ENCODE assay signal across 17 mouse cellular contexts in genomic region chr4:148071508-148071907, GRCm38 (mm10). TPM values are rescaled to one million over a fixed set of nuclear protein-coding genes. Genes with fewer than 3 reads are reported as not detected.
DNase-seq lines count a peak whose midpoint lies in the region; ATAC-seq and TF ChIP-seq lines count a peak whose summit lies in the region.
"Had no signal": no experiment of that assay in that cellular context is flagged by ENCODE, and none has a peak within 500 bp of the region (broad histone marks: within the 10 kb centered on the region; RNA-seq: fewer than 3 reads in every experiment).

No protein-coding gene starts in this region.

- H3K4me3 ChIP-seq in heart, postnatal 0 days (ENCODE audit: low read depth, low read length) = no peak overlapping the region
- H3K4me3 ChIP-seq in liver, adult 2 months (ENCODE audit: insufficient read depth, low read depth, low read length) = no peak overlapping the region
- H3K4me3 ChIP-seq in liver, embryonic 12.5 days = no peak overlapping the region
- no peak overlapping the region for H3K4me3 ChIP-seq in stomach, postnatal 0 days (ENCODE audit: low read depth, low read length)
- H3K4me3 ChIP-seq: embryonic facial prominence, embryonic 12.5 days; intestine, embryonic 15.5 days; liver, embryonic 15.5 days; midbrain, embryonic 10.5 days; neural tube, embryonic 15.5 days had no signal

- 58% methylated on average over 5 of the region's 5 CpGs for WGBS in heart, postnatal 0 days
- WGBS in liver, adult 2 months = 64% methylated on average over 5 of the region's 5 CpGs
- WGBS in liver, embryonic 12.5 days (ENCODE audit: insufficient replicate concordance) = 61% methylated on average over 5 of the region's 5 CpGs
- 60% methylated on average over 5 of the region's 5 CpGs for WGBS in stomach, postnatal 0 days

- H3K4me2 ChIP-seq in heart, postnatal 0 days (ENCODE audit: low read depth, low read length) = no peak overlapping the region
- H3K4me2 ChIP-seq in liver, embryonic 12.5 days = no peak overlapping the region
- no peak overlapping the region for H3K4me2 ChIP-seq in stomach, postnatal 0 days (replicated peaks; ENCODE audit: low read depth)
- H3K4me2 ChIP-seq: embryonic facial prominence, embryonic 12.5 days; intestine, embryonic 15.5 days; liver, embryonic 15.5 days; neural tube, embryonic 15.5 days had no signal

- TF ChIP-seq CTCF in heart, postnatal 0 days (IDR thresholded peaks at IDR 0.05; ENCODE audit: low read depth) = no peak
- TF ChIP-seq CTCF in liver, adult 2 months (IDR thresholded peaks at IDR 0.05; ENCODE audit: low read depth, low read length) = no peak
- TF ChIP-seq CTCF in stomach, postnatal 0 days (IDR thresholded peaks at IDR 0.05; ENCODE audit: low read depth) = no peak

- H3K9ac ChIP-seq in heart, postnatal 0 days (replicated peaks; ENCODE audit: low read depth, low read length) = no peak overlapping the region
- no peak overlapping the region for H3K9ac ChIP-seq in liver, adult 2 months (ENCODE audit: low read depth, low read length)
- no peak overlapping the region for H3K9ac ChIP-seq in liver, embryonic 12.5 days
- H3K9ac ChIP-seq in stomach, postnatal 0 days (ENCODE audit: low read length) = no peak overlapping the region
- H3K9ac ChIP-seq: embryonic facial prominence, embryonic 12.5 days; intestine, embryonic 15.5 days; liver, embryonic 15.5 days; neural tube, embryonic 15.5 days had no signal

- H3K9me3 ChIP-seq in heart, postnatal 0 days (replicated peaks; ENCODE audit: control insufficient read depth, low read length) = no peaks in the 10 kb centered on the region
- H3K9me3 ChIP-seq in liver, embryonic 12.5 days (replicated peaks) = no peaks in the 10 kb centered on the region
- H3K9me3 ChIP-seq in stomach, postnatal 0 days (ENCODE audit: control insufficient read depth, low read length) = no peaks in the 10 kb centered on the region
- H3K9me3 ChIP-seq: embryonic facial prominence, embryonic 12.5 days; intestine, embryonic 15.5 days; liver, embryonic 15.5 days; midbrain, embryonic 10.5 days; neural tube, embryonic 15.5 days had no signal

- no peak for TF ChIP-seq POLR2A in liver, adult 2 months (IDR thresholded peaks at IDR 0.05; ENCODE audit: extremely low read depth, insufficient read depth, low read length)

- DNase-seq in adrenal gland, postnatal 14 days = peak; percentile 64
- DNase-seq in adrenal gland, postnatal 36 days = no peak
- DNase-seq in heart, postnatal 0 days (ENCODE audit: low spot score) = no peak
- DNase-seq in heart, postnatal 25 days (ENCODE audit: low spot score) = no peak
- peak; percentile 48 for DNase-seq in liver, adult 2 months (ENCODE audit: extremely low read depth, low read depth, low spot score)
- no peak for DNase-seq in stomach, postnatal 0 days (ENCODE audit: low spot score)
- no peak for DNase-seq in layer of hippocampus, adult 18-20 months (ENCODE audit: low spot score in 2 of 2)
- DNase-seq: cerebellum, adult 11 months; layer of hippocampus, adult 9-11 months; thymus, postnatal 25 days had no signal

- H3K79me2 ChIP-seq in liver, adult 2 months (ENCODE audit: control insufficient read depth, insufficient read depth, low read length) = no peaks in the 10 kb centered on the region

- intact Hi-C loops in heart, postnatal 25 days (cut with DNase I) = no loop called here

- H3K27me3 ChIP-seq in heart, postnatal 0 days (ENCODE audit: control insufficient read depth, insufficient read depth, low read length) = no peaks in the 10 kb centered on the region
- H3K27me3 ChIP-seq in liver, adult 2 months (ENCODE audit: control insufficient read depth, insufficient read depth, low read length) = no peaks in the 10 kb centered on the region
- H3K27me3 ChIP-seq in liver, embryonic 12.5 days (replicated peaks) = peaks cover 3% of the 10 kb centered on the region; the same call in 1 of the 2 replicates
- H3K27me3 ChIP-seq in stomach, postnatal 0 days (ENCODE audit: control insufficient read depth, insufficient read depth, low read length) = no peaks in the 10 kb centered on the region
- H3K27me3 ChIP-seq: embryonic facial prominence, embryonic 12.5 days; intestine, embryonic 15.5 days; liver, embryonic 15.5 days; neural tube, embryonic 15.5 days had no signal

- H3K36me3 ChIP-seq in heart, postnatal 0 days (replicated peaks; ENCODE audit: control insufficient read depth, insufficient read depth, low read length) = no peaks in the 10 kb centered on the region
- H3K36me3 ChIP-seq in liver, adult 2 months (ENCODE audit: control insufficient read depth, insufficient read depth, low read length) = no peaks in the 10 kb centered on the region
- no peaks in the 10 kb centered on the region for H3K36me3 ChIP-seq in liver, embryonic 12.5 days
- H3K36me3 ChIP-seq in stomach, postnatal 0 days (ENCODE audit: control insufficient read depth, insufficient read depth, low read length) = no peaks in the 10 kb centered on the region
- H3K36me3 ChIP-seq: embryonic facial prominence, embryonic 12.5 days; intestine, embryonic 15.5 days; liver, embryonic 15.5 days; midbrain, embryonic 10.5 days; neural tube, embryonic 15.5 days had no signal

- peaks cover 11% of the 10 kb centered on the region; the same call in 1 of the 2 replicates for H3K4me1 ChIP-seq in heart, postnatal 0 days (ENCODE audit: control insufficient read depth, insufficient read depth)
- H3K4me1 ChIP-seq in liver, adult 2 months (ENCODE audit: control insufficient read depth, insufficient read depth, low read length) = peaks cover 4% of the 10 kb centered on the region
- H3K4me1 ChIP-seq in liver, embryonic 12.5 days = peaks cover 20% of the 10 kb centered on the region
- H3K4me1 ChIP-seq in stomach, postnatal 0 days (replicated peaks; ENCODE audit: control insufficient read depth, insufficient read depth) = no peaks in the 10 kb centered on the region

- no peak for TF ChIP-seq EP300 in heart, postnatal 0 days (IDR thresholded peaks at IDR 0.05; ENCODE audit: low read depth)
- no peak for TF ChIP-seq EP300 in stomach, postnatal 0 days (optimal IDR thresholded peaks at IDR 0.05)

- 0 out of 2 replicates have a peak, but pooled peaks have one; percentile 33 for ATAC-seq in heart, postnatal 0 days (ENCODE audit: insufficient read depth, low read depth)
- ATAC-seq in liver, embryonic 12.5 days = no peak
- ATAC-seq in stomach, postnatal 0 days (ENCODE audit: low FRiP score, low TSS enrichment) = peak; percentile 22; the same call in 1 of the 2 replicates
- ATAC-seq: intestine, embryonic 15.5 days had no signal

- no peak overlapping the region for H3K27ac ChIP-seq in heart, postnatal 0 days (ENCODE audit: low read depth)
- no peak overlapping the region for H3K27ac ChIP-seq in liver, adult 2 months (replicated peaks; ENCODE audit: insufficient read depth, low read depth, low read length)
- H3K27ac ChIP-seq in liver, embryonic 12.5 days = no peak overlapping the region
- H3K27ac ChIP-seq in stomach, postnatal 0 days (replicated peaks) = no peak overlapping the region
- H3K27ac ChIP-seq: embryonic facial prominence, embryonic 12.5 days; intestine, embryonic 15.5 days; liver, embryonic 15.5 days; midbrain, embryonic 10.5 days; neural tube, embryonic 15.5 days had no signal

RNA-seq across cellular contexts. Expression of gene Agtrap, which starts 16.3 kb away (rescaled TPM):
- total RNA-seq in adrenal gland, postnatal 14 days (2021) = 45.1 and 45.2 TPM in 2 replicates
- total RNA-seq in adrenal gland, postnatal 36 days (2021) = 10 to 100 TPM; 76.6 to 96.6 TPM
- total RNA-seq in heart, postnatal 0 days (2014; rRNA removed; ENCODE audit: low replicate concordance) = 21.2 and 31.4 TPM in 2 replicates
- polyA plus RNA-seq in heart, postnatal 0 days (2015; fragmentation: Nextera tagmentation; extraction: Ambion mirVana) = 22.9 and 25.2 TPM in 2 replicates
- 10 to 100 TPM; 43.0 to 43.5 TPM for total RNA-seq in heart, postnatal 25 days (2021)
- 2.1 and 2.4 TPM in 2 replicates for total RNA-seq in liver, adult 2 months (2014; rRNA removed)
- polyA plus RNA-seq in liver, adult 2 months (2012; rRNA removed) = 3.7 TPM in 2 replicates
- polyA plus RNA-seq in liver, embryonic 12.5 days (2016; fragmentation: Nextera tagmentation; extraction: Ambion mirVana) = 12.3 and 12.5 TPM in 2 replicates
- polyA plus RNA-seq in stomach, postnatal 0 days (2015; fragmentation: Nextera tagmentation; extraction: Ambion mirVana) = 23.2 and 26.9 TPM in 2 replicates
- 1 to 10 TPM; 6.3 to 7.6 TPM for total RNA-seq in layer of hippocampus, adult 18-20 months (2021)

RNA-seq across cellular contexts. Expression of gene Mthfr, which starts 32.6 kb away (rescaled TPM):
- 42.6 and 46.6 TPM in 2 replicates for total RNA-seq in adrenal gland, postnatal 14 days (2021)
- total RNA-seq in adrenal gland, postnatal 36 days (2021) = 10 to 100 TPM; 29.0 to 54.7 TPM
- 29.2 and 37.6 TPM in 2 replicates for total RNA-seq in heart, postnatal 0 days (2014; rRNA removed; ENCODE audit: low replicate concordance)
- polyA plus RNA-seq in heart, postnatal 0 days (2015; fragmentation: Nextera tagmentation; extraction: Ambion mirVana) = 6.0 and 6.3 TPM in 2 replicates
- total RNA-seq in heart, postnatal 25 days (2021) = 10 to 100 TPM in 1 of 2 experiments, 1 to 10 TPM in 1; 9.7 to 11.3 TPM
- 4.1 and 6.2 TPM in 2 replicates for total RNA-seq in liver, adult 2 months (2014; rRNA removed)
- 11.8 and 12.9 TPM in 2 replicates for polyA plus RNA-seq in liver, adult 2 months (2012; rRNA removed)
- 14.0 and 14.7 TPM in 2 replicates for polyA plus RNA-seq in liver, embryonic 12.5 days (2016; fragmentation: Nextera tagmentation; extraction: Ambion mirVana)
- polyA plus RNA-seq in stomach, postnatal 0 days (2015; fragmentation: Nextera tagmentation; extraction: Ambion mirVana) = 8.2 and 8.7 TPM in 2 replicates
- total RNA-seq in layer of hippocampus, adult 18-20 months (2021) = 10 to 100 TPM; 28.0 to 30.8 TPM

RNA-seq across cellular contexts. Expression of gene Clcn6, which starts 32.9 kb away (rescaled TPM):
- 9.7 and 12.0 TPM in 2 replicates for total RNA-seq in adrenal gland, postnatal 14 days (2021)
- total RNA-seq in adrenal gland, postnatal 36 days (2021) = 10 to 100 TPM; 10.0 to 12.6 TPM
- total RNA-seq in heart, postnatal 0 days (2014; rRNA removed; ENCODE audit: low replicate concordance) = 14.7 and 16.3 TPM in 2 replicates
- 3.5 and 4.3 TPM in 2 replicates for polyA plus RNA-seq in heart, postnatal 0 days (2015; fragmentation: Nextera tagmentation; extraction: Ambion mirVana)
- 1 to 10 TPM; 8.6 to 8.7 TPM for total RNA-seq in heart, postnatal 25 days (2021)
- 1.8 and 2.8 TPM in 2 replicates for total RNA-seq in liver, adult 2 months (2014; rRNA removed)
- 2.0 and 5.3 TPM in 2 replicates for polyA plus RNA-seq in liver, adult 2 months (2012; rRNA removed)
- polyA plus RNA-seq in liver, embryonic 12.5 days (2016; fragmentation: Nextera tagmentation; extraction: Ambion mirVana) = 2.1 and 2.4 TPM in 2 replicates
- polyA plus RNA-seq in stomach, postnatal 0 days (2015; fragmentation: Nextera tagmentation; extraction: Ambion mirVana) = 1.8 and 2.1 TPM in 2 replicates
- total RNA-seq in layer of hippocampus, adult 18-20 months (2021) = 10 to 100 TPM; 79.0 to 82.0 TPM

RNA-seq across cellular contexts. Expression of gene Mad2l2, which starts 58.7 kb away (rescaled TPM):
- total RNA-seq in adrenal gland, postnatal 14 days (2021) = 20.0 and 21.2 TPM in 2 replicates
- total RNA-seq in adrenal gland, postnatal 36 days (2021) = 10 to 100 TPM; 23.1 to 27.1 TPM
- total RNA-seq in heart, postnatal 0 days (2014; rRNA removed; ENCODE audit: low replicate concordance) = 6.1 and 6.7 TPM in 2 replicates
- 36.2 and 40.1 TPM in 2 replicates for polyA plus RNA-seq in heart, postnatal 0 days (2015; fragmentation: Nextera tagmentation; extraction: Ambion mirVana)
- total RNA-seq in heart, postnatal 25 days (2021) = 10 to 100 TPM; 11.9 to 12.8 TPM
- total RNA-seq in liver, adult 2 months (2014; rRNA removed) = 8.1 and 8.9 TPM in 2 replicates
- polyA plus RNA-seq in liver, adult 2 months (2012; rRNA removed) = 49.6 and 58.5 TPM in 2 replicates
- 24.2 and 25.5 TPM in 2 replicates for polyA plus RNA-seq in liver, embryonic 12.5 days (2016; fragmentation: Nextera tagmentation; extraction: Ambion mirVana)
- 24.6 and 25.0 TPM in 2 replicates for polyA plus RNA-seq in stomach, postnatal 0 days (2015; fragmentation: Nextera tagmentation; extraction: Ambion mirVana)
- total RNA-seq in layer of hippocampus, adult 18-20 months (2021) = 10 to 100 TPM; 11.2 to 13.1 TPM

RNA-seq across cellular contexts. Expression of gene Draxin, which starts 59.0 kb away (rescaled TPM):
- total RNA-seq in adrenal gland, postnatal 14 days (2021) = 0.11 and 0.38 TPM in 2 replicates
- under 1 TPM; 0.10 to 0.20 TPM for total RNA-seq in adrenal gland, postnatal 36 days (2021)
- total RNA-seq in heart, postnatal 0 days (2014; rRNA removed; ENCODE audit: low replicate concordance) = not detected in 2 replicates
- 0.01 and 0.03 TPM in 2 replicates for polyA plus RNA-seq in heart, postnatal 0 days (2015; fragmentation: Nextera tagmentation; extraction: Ambion mirVana)
- total RNA-seq in heart, postnatal 25 days (2021) = under 1 TPM; 0.05 to 0.11 TPM
- total RNA-seq in liver, adult 2 months (2014; rRNA removed) = not detected in 2 replicates
- polyA plus RNA-seq in liver, adult 2 months (2012; rRNA removed) = not detected in 2 replicates
- polyA plus RNA-seq in liver, embryonic 12.5 days (2016; fragmentation: Nextera tagmentation; extraction: Ambion mirVana) = 0.08 TPM in 2 replicates
- polyA plus RNA-seq in stomach, postnatal 0 days (2015; fragmentation: Nextera tagmentation; extraction: Ambion mirVana) = 0.01 TPM in 1 of 2 replicates, not detected in the other
- under 1 TPM; 0.15 to 0.27 TPM for total RNA-seq in layer of hippocampus, adult 18-20 months (2021)
- total RNA-seq: hematopoietic stem cell, adult 5-6 weeks had no signal

Comparison
In these comparisons a context has a peak if more than half of its experiments do, and no peak if none do; other contexts are left out.
1. DNase-seq: peak in adrenal gland, postnatal 14 days (single experiment) and liver, adult 2 months (single experiment); none in adrenal gland, postnatal 36 days (0 of 2), heart, postnatal 0 days (single experiment), heart, postnatal 25 days (single experiment), stomach, postnatal 0 days (single experiment) and layer of hippocampus, adult 18-20 months (0 of 2).